Mouse (Mus musculus) thymus, postnatal 25 days (tissue): ENCODE measurements around the gene Ppm1d.

Experiments used
- DNase-seq: peaks from one replicate; pipeline ENCODE4 v3.0.0; 2022

The Ppm1d gene

GRCm38 (mm10) chr11:85329167-85329894, 18.3 kb downstream of the Ppm1d start:
- no peak for DNase-seq

- DNase-seq, result peak; percentile 68
Measured at GRCm38 (mm10) chr11:85334778-85335177, 23.7 kb downstream of the Ppm1d start.

GRCm38 (mm10) chr11:85339173-85339831, 28.3 kb downstream of the Ppm1d start:
- DNase-seq, result no peak

DNA sequence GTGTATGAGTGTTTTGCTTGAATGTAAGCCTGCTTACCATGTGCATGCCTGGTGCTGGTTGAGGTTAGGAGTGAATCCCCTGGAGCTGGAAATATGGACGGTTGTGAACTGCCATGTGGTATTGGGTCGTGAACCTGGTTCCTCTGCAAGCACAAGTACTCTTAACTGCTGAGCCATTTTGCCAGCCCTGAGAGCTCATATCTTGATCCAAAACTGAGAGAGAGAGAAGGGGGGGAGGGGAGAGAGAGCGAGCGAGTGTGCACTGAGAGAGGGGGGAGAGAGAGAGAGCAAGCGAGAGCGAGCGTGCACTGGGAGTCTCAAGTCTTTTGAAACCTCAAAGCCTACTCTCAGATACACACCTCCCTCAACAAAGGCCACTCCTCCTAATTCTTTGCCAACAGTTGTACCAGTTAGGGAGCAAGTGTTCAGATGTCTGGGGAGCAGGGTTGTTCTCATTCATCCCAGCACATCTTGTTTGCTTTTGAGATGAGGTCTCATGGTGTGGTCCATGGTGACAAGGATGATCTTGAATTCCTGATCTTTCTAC, 29.1 kb downstream of the Ppm1d start:
- DNase-seq, result no peak

DNA sequence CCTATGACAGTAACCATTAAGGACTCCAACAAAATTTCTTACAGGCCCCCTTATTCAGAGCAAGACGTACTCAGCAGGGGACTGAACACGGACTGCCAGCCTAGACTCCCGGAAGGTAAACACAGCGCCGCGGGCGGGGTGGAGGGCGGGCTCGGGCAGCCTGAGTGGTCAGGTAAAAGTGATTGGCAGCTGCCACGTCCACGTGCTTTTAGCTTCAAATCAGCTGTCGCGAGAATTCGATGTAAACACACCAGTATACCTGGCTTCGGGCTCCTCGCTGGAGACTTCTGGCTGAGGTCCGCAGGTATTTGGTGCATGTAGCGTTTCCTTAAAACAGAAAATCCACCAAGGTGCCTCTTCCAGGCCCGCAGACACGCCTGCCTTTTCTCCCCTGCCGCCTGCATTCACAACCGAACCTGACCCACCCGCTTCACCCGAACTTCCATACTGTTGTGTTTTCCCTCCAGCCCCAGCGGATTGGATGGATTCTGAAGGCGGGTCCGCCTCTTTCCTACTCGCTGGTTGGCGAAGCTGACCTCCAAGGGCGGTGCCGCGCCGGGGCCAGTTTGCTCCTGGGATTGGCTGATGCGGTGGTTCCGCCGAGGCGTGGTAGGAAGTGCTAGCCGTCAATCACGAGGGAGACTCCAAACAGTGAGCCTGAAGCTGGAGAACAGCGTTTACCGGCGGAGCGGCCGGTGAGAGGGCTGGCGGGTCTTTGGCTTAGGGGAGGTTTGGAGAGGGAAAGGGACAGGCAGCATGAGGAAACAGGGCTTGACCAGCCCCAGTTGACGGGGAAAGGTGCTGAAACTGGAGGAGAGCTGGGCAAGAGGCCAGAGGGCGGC, 41.7 kb downstream of the Ppm1d start, which contains the start of gene Bcas3:
Gene Bcas3 (plus strand): TSS at position 629 of the 842 bp plus-strand sequence.
- DNase-seq, result peak; percentile 98

GRCm38 (mm10) chr11:85353819-85354218, 42.8 kb downstream of the Ppm1d start:
- DNase-seq, result no peak

- no peak for DNase-seq
Measured at GRCm38 (mm10) chr11:85359641-85360040, 48.6 kb downstream of the Ppm1d start.

DNA sequence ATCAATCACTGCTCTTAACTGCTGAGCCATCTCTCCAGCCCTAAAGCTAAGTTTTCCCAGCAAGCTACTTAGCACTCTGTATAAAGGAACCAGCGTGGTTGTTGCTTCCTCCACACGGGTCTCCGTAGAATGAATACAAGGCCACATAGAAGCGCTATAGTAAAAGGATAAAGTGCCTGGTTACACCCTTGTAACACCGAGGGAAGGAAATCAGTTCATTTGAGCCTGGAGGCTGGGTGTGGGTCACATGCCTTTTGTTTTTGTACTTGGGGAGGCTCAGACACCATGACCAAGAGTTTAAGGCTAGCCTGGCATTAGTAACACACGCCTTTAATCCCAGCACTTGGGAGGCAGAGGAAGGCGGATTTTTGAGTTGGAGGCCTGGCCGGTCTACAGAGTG, 50.6 kb downstream of the Ppm1d start:
- no peak for DNase-seq

- no peak for DNase-seq
Measured at GRCm38 (mm10) chr11:85366168-85366567, 55.1 kb downstream of the Ppm1d start.

- DNase-seq, result no peak
Measured at GRCm38 (mm10) chr11:85367823-85368222, 56.8 kb downstream of the Ppm1d start.

DNA sequence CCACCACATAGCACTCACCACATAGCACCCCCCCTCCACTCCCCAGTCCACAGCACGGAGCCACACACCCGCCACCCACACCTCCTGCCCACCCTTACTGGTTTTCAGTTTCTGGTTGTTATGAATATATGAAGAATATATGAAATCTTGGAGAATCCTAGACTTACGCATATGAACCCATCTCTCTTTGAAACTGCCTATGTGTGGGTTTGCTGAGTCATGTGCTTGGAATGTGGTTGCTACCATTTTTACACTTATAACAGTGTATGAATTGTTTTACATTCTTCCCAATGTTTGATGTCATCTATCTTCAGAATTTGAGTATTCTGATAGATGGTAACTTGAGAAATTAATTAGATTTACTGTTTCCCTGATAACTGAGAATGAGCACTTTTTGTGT, 68.0 kb downstream of the Ppm1d start:
- DNase-seq, result no peak

DNA sequence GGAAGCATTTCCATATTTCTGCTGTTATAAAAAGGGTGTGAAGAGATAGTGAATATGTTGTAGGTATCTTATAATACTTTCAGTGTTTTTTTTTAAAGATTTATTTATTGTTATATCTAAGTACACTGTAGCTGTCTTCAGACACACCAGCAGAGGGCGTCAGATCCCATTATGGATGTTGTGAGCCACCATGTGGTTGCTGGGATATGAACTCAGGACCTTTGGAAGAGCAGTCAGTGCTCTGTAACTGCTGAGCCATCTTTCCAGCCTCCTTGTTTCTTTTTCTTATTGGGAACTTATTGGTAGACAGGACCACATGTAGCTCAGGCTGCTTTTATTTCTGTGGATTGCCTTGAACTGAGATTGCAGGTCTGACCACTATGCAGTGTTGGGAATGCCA, 69.0 kb downstream of the Ppm1d start:
- DNase-seq, result no peak

DNA sequence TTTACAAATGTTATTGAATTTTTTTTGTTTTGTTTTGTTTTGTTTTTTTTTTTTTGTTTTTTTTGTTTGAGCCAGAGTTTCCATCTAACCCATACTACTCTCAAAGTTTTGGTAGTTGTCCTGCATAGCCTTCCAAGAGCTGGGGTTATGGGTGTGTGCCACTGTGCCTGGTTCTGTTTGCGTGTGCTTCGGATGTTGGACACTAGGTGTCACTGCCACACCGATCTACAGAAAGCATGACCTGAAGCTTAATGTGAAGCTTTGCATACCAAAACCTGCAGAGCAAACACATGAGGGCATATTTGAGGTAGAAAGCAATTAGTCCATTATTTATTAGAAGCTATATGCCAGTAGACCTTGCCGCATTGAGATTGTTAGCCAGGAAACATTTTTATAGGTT, 71.0 kb downstream of the Ppm1d start:
- DNase-seq, result peak; percentile 70

- DNase-seq, result no peak
Measured at GRCm38 (mm10) chr11:85383975-85384821, 73.2 kb downstream of the Ppm1d start.

GRCm38 (mm10) chr11:85392179-85392863, 81.3 kb downstream of the Ppm1d start:
- DNase-seq, result no peak

GRCm38 (mm10) chr11:85392864-85393220, 81.8 kb downstream of the Ppm1d start:
- DNase-seq, result no peak

- DNase-seq, result no peak
Measured at GRCm38 (mm10) chr11:85393990-85394389, 82.9 kb downstream of the Ppm1d start.

DNA sequence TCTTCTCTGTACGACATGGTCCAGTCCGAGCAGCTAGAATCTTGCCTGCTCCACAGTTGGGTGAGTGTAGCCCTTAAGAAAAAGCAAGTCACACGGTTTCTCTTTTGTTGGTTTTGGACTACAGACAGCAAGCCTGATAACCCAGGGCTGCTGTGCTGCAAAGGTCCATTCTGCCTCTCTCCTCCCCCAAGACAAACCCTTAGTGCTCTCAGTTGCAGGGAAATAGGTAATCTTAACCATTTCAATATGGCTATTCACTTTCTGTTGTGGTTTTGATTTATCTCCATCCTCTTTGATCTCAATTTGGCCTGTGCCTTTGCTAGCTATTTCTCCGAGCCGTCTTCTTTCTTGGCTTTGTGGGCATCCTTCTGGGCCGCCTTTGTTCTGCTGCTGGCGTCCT, 84.3 kb downstream of the Ppm1d start:
- DNase-seq, result no peak
